Mouse (Mus musculus) limb, embryonic 11.5 days (tissue): Measurements from ENCODE around the gene Morc3. TPM values are rescaled to one million over a fixed set of nuclear protein-coding genes. Genes with fewer than 3 reads are reported as not detected.

ENCODE experiments used
- ATAC-seq: fragments of 200-750 bp; cut with Nextera tagmentation; 2 replicates; pipeline ENCODE4 v1.8.0; 2017; ENCODE audit warnings: low read depth; ENCODE audit not compliant: insufficient number of reproducible peaks, low FRiP score, low TSS enrichment
- DNase-seq: peaks from one replicate; pipeline ENCODE4 v3.0.0-alpha.2; 2015; ENCODE audit warnings: low spot score
- H3K27ac ChIP-seq: fragments of 300-500 bp; sonication (generic); replicated peaks from 2 replicates; pipeline ENCODE4 v1.5.1; 2014; ENCODE audit warnings: low read depth, mild to moderate bottlenecking, low read length
- H3K27me3 ChIP-seq: fragments of 300-500 bp; sonication (generic); 2 replicates; pipeline ENCODE4 v1.6.1; 2014; ENCODE audit warnings: mild to moderate bottlenecking, low read length, mixed read lengths; ENCODE audit not compliant: control insufficient read depth, insufficient read depth
- H3K36me3 ChIP-seq: fragments of 300-500 bp; sonication (generic); 2 replicates; pipeline ENCODE4 v1.6.1; 2014; ENCODE audit warnings: mild to moderate bottlenecking, low read length, moderate library complexity, mixed read lengths; ENCODE audit not compliant: control insufficient read depth, insufficient read depth
- H3K4me1 ChIP-seq: fragments of 300-500 bp; sonication (generic); 2 replicates; pipeline ENCODE4 v1.6.1; 2014; ENCODE audit warnings: low read length, mixed read lengths; ENCODE audit not compliant: control insufficient read depth, insufficient read depth
- H3K4me2 ChIP-seq: fragments of 300-500 bp; sonication (generic); 2 replicates; pipeline ENCODE4 v1.6.1; 2014; ENCODE audit warnings: low read depth, mild to moderate bottlenecking, moderate library complexity; ENCODE audit not compliant: severe bottlenecking
- H3K4me3 ChIP-seq: fragments of 300-500 bp; sonication (generic); 2 replicates; pipeline ENCODE4 v1.5.1; 2014; ENCODE audit warnings: low read depth, low read length
- H3K9ac ChIP-seq: fragments of 300-500 bp; sonication (generic); 2 replicates; pipeline ENCODE4 v1.6.1; 2014; ENCODE audit warnings: mild to moderate bottlenecking, low read length
- H3K9me3 ChIP-seq: fragments of 300-500 bp; sonication (generic); 2 replicates; pipeline ENCODE4 v1.6.1; 2016; ENCODE audit warnings: low read length; ENCODE audit not compliant: control insufficient read depth
- WGBS: fragments of 180-500 bp; shearing (Covaris S2); extraction: QIAGEN DNeasy Blood & Tissue Kit; methylation state at CpG from one replicate; pipeline ENCODE4 v1.1.7; 2014; 5-methylcytosine and 5-hydroxymethylcytosine counted together
- polyA plus RNA-seq: library from polyadenylated mRNA; unstranded; fragments of >200 nt; fragmentation: Nextera tagmentation; extraction: Ambion mirVana; gene quantifications from 2 replicates; pipeline ENCODE4 v1.2.1, GENCODE M21; 2014

Gene Morc3
- polyA plus RNA-seq, 1 experiment from 2014 or later, result 29.3 TPM

DNA sequence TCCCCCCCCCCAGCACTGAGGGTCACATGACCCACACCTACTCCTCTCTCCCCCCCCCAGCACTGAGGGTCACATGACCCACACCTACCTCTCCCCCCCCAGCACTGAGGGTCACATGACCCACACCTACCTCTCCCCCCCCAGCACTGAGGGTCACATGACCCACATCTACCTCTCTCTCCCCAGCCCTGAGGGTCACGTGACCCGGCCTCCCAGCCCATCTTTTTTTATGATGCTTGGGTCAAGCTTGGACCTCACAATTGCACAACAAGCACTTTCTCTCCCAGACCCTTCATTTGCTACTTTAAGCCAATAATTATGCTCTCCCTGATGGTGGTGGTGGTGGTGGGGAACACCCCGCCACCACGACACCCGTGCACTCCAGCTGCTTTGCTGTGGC is 36.5 kb upstream of the Morc3 start:
- no peaks in the 10 kb centered on the region for H3K9me3 ChIP-seq
- no peak for ATAC-seq
- no peaks in the 10 kb centered on the region for H3K27me3 ChIP-seq
- 93% methylated on average over 5 of the region's 5 CpGs for WGBS
- no peak overlapping the region for H3K27ac ChIP-seq
- no peak overlapping the region for H3K9ac ChIP-seq
- no peak for DNase-seq
- no peak overlapping the region for H3K4me2 ChIP-seq
- no peak overlapping the region for H3K4me3 ChIP-seq
- H3K36me3 ChIP-seq, result no peaks in the 10 kb centered on the region
- H3K4me1 ChIP-seq, result 0 out of 2 replicates have a peak, but pooled peaks cover 14% of the 10 kb centered on the region

DNA sequence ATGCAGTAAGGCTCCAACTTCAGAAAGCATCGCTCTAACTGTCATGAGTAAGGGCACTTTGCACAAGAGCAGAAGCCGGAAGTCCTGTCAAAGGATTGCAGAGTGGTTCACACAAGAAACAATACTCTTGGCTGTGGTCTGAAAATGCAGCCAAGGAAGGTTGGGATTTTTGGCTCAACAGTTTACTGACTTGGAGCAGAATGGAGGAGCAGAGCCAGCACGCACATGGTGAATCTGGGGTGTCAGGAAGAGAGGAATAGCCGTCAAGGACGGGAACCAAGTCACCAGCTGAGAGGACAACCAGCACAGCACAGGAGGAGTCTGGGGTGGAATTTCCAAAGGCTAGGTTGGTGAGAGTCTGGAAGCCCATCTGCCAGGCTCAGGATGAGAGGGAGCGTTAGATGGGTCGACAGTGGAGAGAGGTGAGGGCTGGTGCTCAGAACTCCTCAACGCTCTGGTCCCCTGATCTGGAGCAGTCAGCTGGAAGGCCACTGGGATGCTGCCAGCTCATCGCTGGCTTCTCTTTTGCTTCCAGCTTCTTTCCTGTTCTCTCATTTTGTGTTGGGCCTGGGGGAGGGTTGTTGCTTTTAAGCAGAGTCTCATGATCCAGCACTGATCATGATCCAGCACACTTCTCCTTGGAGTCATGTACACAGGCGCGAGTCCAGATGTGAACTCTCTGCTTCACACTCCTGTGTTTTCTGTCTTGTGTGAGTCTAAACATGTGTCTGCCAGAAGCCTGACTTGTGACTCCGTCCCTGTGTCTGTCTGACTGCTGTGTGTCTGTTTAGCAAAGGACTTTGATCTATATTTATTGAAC is 34.7 kb upstream of the Morc3 start:
- Histone ChIP-seq H3K4me3 (no peak overlapping the region), H3K27ac (no peak overlapping the region), H3K4me2 (no peak overlapping the region), H3K36me3 (no peaks in the 10 kb centered on the region), H3K27me3 (no peaks in the 10 kb centered on the region), H3K9me3 (no peaks in the 10 kb centered on the region), H3K9ac (no peak overlapping the region), H3K4me1 (0 out of 2 replicates have a peak, but pooled peaks cover 14% of the 10 kb centered on the region)
- 83% methylated on average over 12 of the region's 12 CpGs for whole genome bisulfite sequencing
- ATAC-seq (no peak), DNase-seq (no peak)

DNA sequence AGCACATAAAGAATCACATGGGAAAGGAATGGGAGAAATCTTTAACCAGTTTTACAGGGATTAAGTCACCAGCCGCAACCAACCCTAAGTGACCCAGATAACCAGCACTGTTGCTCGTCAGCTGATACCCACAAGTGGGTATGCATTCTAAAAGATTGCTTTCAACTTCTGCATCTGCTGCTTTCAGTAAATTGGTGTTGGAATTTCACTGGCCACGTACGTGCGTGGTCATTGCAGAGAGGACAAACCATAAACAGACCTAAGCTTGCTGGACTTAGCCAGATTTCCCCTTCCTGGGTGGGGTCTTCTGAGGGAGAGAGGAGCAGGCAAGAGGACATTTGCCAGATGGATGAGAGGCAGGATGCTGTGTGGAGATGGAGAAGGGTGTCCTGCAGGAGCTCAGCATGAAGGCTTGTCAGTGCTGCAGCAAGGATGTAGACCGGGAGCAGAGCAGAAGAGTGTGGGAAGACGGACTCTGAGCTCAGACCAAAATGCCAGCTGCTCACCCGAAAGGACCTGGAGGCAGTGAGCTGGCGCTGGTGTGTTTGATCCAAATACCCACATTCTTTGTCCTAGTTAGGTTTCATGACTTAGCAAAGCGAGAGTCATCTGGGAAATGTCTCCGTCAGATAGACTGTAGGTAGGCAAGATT is 34.0 kb upstream of the Morc3 start:
- Histone ChIP-seq H3K27me3 (no peaks in the 10 kb centered on the region), H3K9ac (no peak overlapping the region), H3K4me3 (no peak overlapping the region), H3K9me3 (no peaks in the 10 kb centered on the region), H3K36me3 (no peaks in the 10 kb centered on the region), H3K4me1 (0 out of 2 replicates have a peak, but pooled peaks cover 14% of the 10 kb centered on the region), H3K4me2 (no peak overlapping the region), H3K27ac (no peak overlapping the region)
- 72% methylated on average over 11 of the region's 11 CpGs for WGBS
- DNase-seq (no peak), ATAC-seq (no peak)

DNA sequence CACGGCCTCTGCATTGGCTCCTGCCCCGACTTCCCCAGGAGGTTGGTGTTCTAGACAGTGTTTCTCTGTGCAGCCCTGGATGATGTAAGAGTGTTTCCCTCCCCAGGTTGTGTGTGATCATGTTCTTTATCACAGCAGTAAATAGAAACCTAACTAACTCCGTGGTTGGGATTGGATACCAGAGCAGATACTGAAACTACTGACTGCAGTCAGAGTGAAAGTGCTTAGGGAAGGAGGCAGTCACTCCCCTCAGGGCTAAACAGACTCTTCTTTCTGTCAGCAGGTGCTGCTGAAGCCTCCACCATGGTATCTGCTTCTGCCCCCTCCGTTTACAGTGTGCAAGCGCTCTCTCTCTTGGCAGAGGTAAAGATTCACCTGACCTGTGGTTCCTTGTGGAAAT is 33.3 kb upstream of the Morc3 start:
- WGBS, result 69% methylated on average over 5 of the region's 5 CpGs
- no peak for ATAC-seq
- no peak overlapping the region for H3K9ac ChIP-seq

GRCm38 (mm10) chr16:93799071-93799470 is 32.9 kb upstream of the Morc3 start:
- Histone ChIP-seq H3K27me3 (no peaks in the 10 kb centered on the region), H3K36me3 (no peaks in the 10 kb centered on the region), H3K9me3 (no peaks in the 10 kb centered on the region), H3K9ac (no peak overlapping the region), H3K27ac (no peak overlapping the region), H3K4me2 (no peak overlapping the region), H3K4me3 (no peak overlapping the region), H3K4me1 (0 out of 2 replicates have a peak, but pooled peaks cover 14% of the 10 kb centered on the region)
- ATAC-seq (no peak), DNase-seq (no peak)
- WGBS, result 87% methylated on average over 3 of the region's 3 CpGs

More for the DNA sequence above, 33.3 kb upstream of the Morc3 start:
- DNase-seq, result no peak
- Histone ChIP-seq H3K27ac (no peak overlapping the region), H3K27me3 (no peaks in the 10 kb centered on the region), H3K9me3 (no peaks in the 10 kb centered on the region), H3K4me1 (0 out of 2 replicates have a peak, but pooled peaks cover 14% of the 10 kb centered on the region), H3K36me3 (no peaks in the 10 kb centered on the region), H3K4me2 (no peak overlapping the region), H3K4me3 (no peak overlapping the region)

GRCm38 (mm10) chr16:93799936-93800335 is 32.0 kb upstream of the Morc3 start:
- Histone ChIP-seq H3K9ac (no peak overlapping the region), H3K36me3 (no peaks in the 10 kb centered on the region), H3K4me2 (no peak overlapping the region), H3K4me1 (0 out of 2 replicates have a peak, but pooled peaks cover 14% of the 10 kb centered on the region), H3K27ac (no peak overlapping the region), H3K4me3 (no peak overlapping the region), H3K9me3 (no peaks in the 10 kb centered on the region), H3K27me3 (no peaks in the 10 kb centered on the region)
- whole genome bisulfite sequencing, result 95% methylated on average over 16 of the region's 16 CpGs
- ATAC-seq (no peak), DNase-seq (no peak)

GRCm38 (mm10) chr16:93807167-93807566 is 24.8 kb upstream of the Morc3 start:
- H3K27ac ChIP-seq, result no peak overlapping the region
- 93% methylated on average over 6 of the region's 6 CpGs for WGBS

GRCm38 (mm10) chr16:93807961-93808554 is 23.9 kb upstream of the Morc3 start:
- Histone ChIP-seq H3K27ac (peak overlapping the region; percentile 73), H3K4me1 (peaks cover 25% of the 10 kb centered on the region), H3K4me3 (no peak overlapping the region), H3K27me3 (no peaks in the 10 kb centered on the region), H3K9me3 (no peaks in the 10 kb centered on the region; the same call in 1 of the 2 replicates), H3K4me2 (no peak overlapping the region), H3K9ac (no peak overlapping the region), H3K36me3 (no peaks in the 10 kb centered on the region)
- WGBS, result 16% methylated on average over 8 of the region's 8 CpGs
- DNase-seq, result peak; percentile 49
- ATAC-seq, result peak; percentile 31; the same call in 1 of the 2 replicates

More at GRCm38 (mm10) chr16:93807167-93807566, 24.8 kb upstream of the Morc3 start:
- H3K27me3 ChIP-seq, result no peaks in the 10 kb centered on the region
- no peak overlapping the region for H3K4me3 ChIP-seq
- no peak overlapping the region for H3K9ac ChIP-seq
- no peaks in the 10 kb centered on the region; the same call in 1 of the 2 replicates for H3K9me3 ChIP-seq
- peaks cover 25% of the 10 kb centered on the region for H3K4me1 ChIP-seq
- DNase-seq, result no peak
- ATAC-seq, result no peak
- H3K4me2 ChIP-seq, result no peak overlapping the region
- no peaks in the 10 kb centered on the region for H3K36me3 ChIP-seq
